Mouse (Mus musculus): ENCODE results near the gene Fzd9. TPM values are rescaled to one million over a fixed set of nuclear protein-coding genes. Genes with fewer than 3 reads are reported as not detected.
A peak's percentile ranks its signal among the peaks of the same experiment; 100 is the strongest.

Gene Fzd9
- total and polyA plus RNA-seq, 2 experiments from 2014 or later, result 14.9 to 38.7 TPM

GRCm38 (mm10) chr5:135285211-135285610 lies 34.2 kb upstream of the Fzd9 start:
- H3K27me3 ChIP-seq (ENCODE audit: insufficient read depth, low read length), result no peaks in the 10 kb centered on the region; the same call in 1 of the 2 replicates
- H3K9ac ChIP-seq (replicated peaks; ENCODE audit: low read length, poor library complexity, severe bottlenecking), result no peak overlapping the region
- WGBS, result 40% methylated on average over 3 of the region's 3 CpGs
- no peak overlapping the region for H3K4me3 ChIP-seq (ENCODE audit: low read depth, low read length)
- no peaks in the 10 kb centered on the region for H3K9me3 ChIP-seq (ENCODE audit: low read length)
- DNase-seq (ENCODE audit: low spot score), result no peak
- no peak for ATAC-seq (ENCODE audit: low FRiP score)
- no peaks in the 10 kb centered on the region for H3K4me1 ChIP-seq (ENCODE audit: insufficient read depth, low read length)
- H3K36me3 ChIP-seq (ENCODE audit: insufficient read depth, low read length), result no peaks in the 10 kb centered on the region
- H3K4me2 ChIP-seq (ENCODE audit: low read depth, low read length, poor library complexity, severe bottlenecking), result no peak overlapping the region
- H3K27ac ChIP-seq (ENCODE audit: low read depth, low read length), result no peak overlapping the region
- no peak for TF ChIP-seq CTCF (IDR thresholded peaks at IDR 0.05)

DNA sequence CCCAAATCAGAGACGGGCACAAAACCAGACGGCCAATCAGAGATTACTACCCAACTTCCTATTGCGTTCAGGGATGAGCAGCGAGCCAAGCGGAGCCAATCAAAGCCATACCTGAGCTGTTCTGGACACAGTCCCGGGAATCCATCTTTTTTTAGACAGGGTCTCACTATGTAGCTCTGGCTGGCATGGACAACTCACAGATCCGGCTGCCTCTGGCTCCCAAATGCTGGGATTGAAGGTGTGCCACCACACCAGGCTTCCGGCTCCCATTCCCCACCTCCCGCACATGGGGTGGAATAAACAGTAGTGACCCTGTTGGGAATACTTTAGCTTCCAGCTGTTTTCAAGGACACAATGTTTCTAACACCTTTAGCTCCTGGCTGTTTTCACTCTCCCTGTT lies 29.2 kb upstream of the Fzd9 start:
- Histone ChIP-seq H3K9me3 (ENCODE audit: low read length) (no peaks in the 10 kb centered on the region), H3K36me3 (ENCODE audit: insufficient read depth, low read length) (no peaks in the 10 kb centered on the region), H3K27ac (ENCODE audit: low read depth, low read length) (no peak overlapping the region), H3K4me1 (ENCODE audit: insufficient read depth, low read length) (no peaks in the 10 kb centered on the region), H3K9ac (replicated peaks; ENCODE audit: low read length, poor library complexity, severe bottlenecking) (no peak overlapping the region), H3K4me2 (ENCODE audit: low read depth, low read length, poor library complexity, severe bottlenecking) (no peak overlapping the region), H3K27me3 (ENCODE audit: insufficient read depth, low read length) (no peaks in the 10 kb centered on the region), H3K4me3 (ENCODE audit: low read depth, low read length) (no peak overlapping the region)
- ATAC-seq (ENCODE audit: low FRiP score) (no peak), DNase-seq (ENCODE audit: low spot score) (no peak)
- no peak for TF ChIP-seq CTCF (IDR thresholded peaks at IDR 0.05)
- WGBS, result 80% methylated on average over 9 of the region's 9 CpGs

GRCm38 (mm10) chr5:135276597-135276996 lies 25.6 kb upstream of the Fzd9 start:
- no peak for TF ChIP-seq CTCF (IDR thresholded peaks at IDR 0.05)
- Histone ChIP-seq H3K4me2 (ENCODE audit: low read depth, low read length, poor library complexity, severe bottlenecking) (peak overlapping the region; percentile 9; the same call in 1 of the 2 replicates), H3K36me3 (ENCODE audit: insufficient read depth, low read length) (no peaks in the 10 kb centered on the region), H3K27ac (ENCODE audit: low read depth, low read length) (no peak overlapping the region), H3K27me3 (ENCODE audit: insufficient read depth, low read length) (no peaks in the 10 kb centered on the region), H3K9ac (replicated peaks; ENCODE audit: low read length, poor library complexity, severe bottlenecking) (no peak overlapping the region), H3K4me1 (ENCODE audit: insufficient read depth, low read length) (no peaks in the 10 kb centered on the region), H3K4me3 (ENCODE audit: low read depth, low read length) (peak overlapping the region; percentile 5), H3K9me3 (ENCODE audit: low read length) (no peaks in the 10 kb centered on the region)
- DNase-seq (ENCODE audit: low spot score) (no peak), ATAC-seq (ENCODE audit: low FRiP score) (no peak)
- WGBS, result 9% methylated on average over 36 of the region's 36 CpGs

GRCm38 (mm10) chr5:135274663-135275396 lies 23.8 kb upstream of the Fzd9 start:
- H3K9ac ChIP-seq (replicated peaks; ENCODE audit: low read length, poor library complexity, severe bottlenecking), result no peak overlapping the region
- DNase-seq (ENCODE audit: low spot score) (peak; percentile 45), ATAC-seq (ENCODE audit: low FRiP score) (0 out of 2 replicates have a peak, but pooled peaks have one; percentile 41)
- WGBS, result 11% methylated on average over 15 of the region's 15 CpGs
- no peaks in the 10 kb centered on the region for H3K4me1 ChIP-seq (ENCODE audit: insufficient read depth, low read length)
- no peak overlapping the region for H3K4me2 ChIP-seq (ENCODE audit: low read depth, low read length, poor library complexity, severe bottlenecking)
- no peak for TF ChIP-seq CTCF (IDR thresholded peaks at IDR 0.05)
- H3K27ac ChIP-seq (ENCODE audit: low read depth, low read length), result peak overlapping the region; percentile 57
- H3K27me3 ChIP-seq (ENCODE audit: insufficient read depth, low read length), result no peaks in the 10 kb centered on the region
- no peaks in the 10 kb centered on the region for H3K9me3 ChIP-seq (ENCODE audit: low read length)
- H3K36me3 ChIP-seq (ENCODE audit: insufficient read depth, low read length), result no peaks in the 10 kb centered on the region
- no peak overlapping the region for H3K4me3 ChIP-seq (ENCODE audit: low read depth, low read length)

- peak; percentile 91 for DNase-seq (ENCODE audit: low spot score)
- no peak for TF ChIP-seq CTCF (IDR thresholded peaks at IDR 0.05)
- no peak overlapping the region for H3K9ac ChIP-seq (replicated peaks; ENCODE audit: low read length, poor library complexity, severe bottlenecking)
- no peak overlapping the region for H3K4me3 ChIP-seq (ENCODE audit: low read depth, low read length)
- WGBS, result 32% methylated on average over 12 of the region's 12 CpGs
- H3K9me3 ChIP-seq (ENCODE audit: low read length), result no peaks in the 10 kb centered on the region
- no peaks in the 10 kb centered on the region for H3K36me3 ChIP-seq (ENCODE audit: insufficient read depth, low read length)
- H3K27ac ChIP-seq (ENCODE audit: low read depth, low read length), result no peak overlapping the region
- H3K4me1 ChIP-seq (ENCODE audit: insufficient read depth, low read length), result no peaks in the 10 kb centered on the region
- no peaks in the 10 kb centered on the region for H3K27me3 ChIP-seq (ENCODE audit: insufficient read depth, low read length)
- H3K4me2 ChIP-seq (ENCODE audit: low read depth, low read length, poor library complexity, severe bottlenecking), result no peak overlapping the region
- peak; percentile 68; the same call in 1 of the 2 replicates for ATAC-seq (ENCODE audit: low FRiP score)
These were observed 20.6 kb upstream of the Fzd9 start for GRCm38 (mm10) chr5:135271563-135272165.

DNA sequence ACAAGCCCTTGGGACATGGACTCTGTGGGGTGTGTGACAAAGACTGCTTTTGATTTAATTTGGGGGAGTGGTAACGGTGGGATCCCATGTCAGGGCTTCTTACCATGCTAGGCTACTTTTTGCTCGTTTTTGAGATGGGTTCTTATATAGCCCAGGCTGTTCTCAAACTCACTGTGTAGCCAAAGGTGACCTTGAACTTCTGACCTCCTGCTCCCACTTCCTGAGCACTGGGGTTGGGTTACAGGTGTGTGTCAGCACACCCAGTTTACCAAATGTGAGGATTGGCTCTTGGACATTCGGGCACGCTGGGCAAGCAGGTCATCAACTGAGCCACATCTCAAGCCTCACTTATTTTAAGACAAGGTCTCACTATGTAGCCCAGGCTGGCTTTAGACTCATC lies 19.3 kb upstream of the Fzd9 start:
- Histone ChIP-seq H3K9ac (replicated peaks; ENCODE audit: low read length, poor library complexity, severe bottlenecking) (no peak overlapping the region), H3K36me3 (ENCODE audit: insufficient read depth, low read length) (no peaks in the 10 kb centered on the region), H3K4me3 (ENCODE audit: low read depth, low read length) (no peak overlapping the region), H3K27ac (ENCODE audit: low read depth, low read length) (no peak overlapping the region), H3K4me2 (ENCODE audit: low read depth, low read length, poor library complexity, severe bottlenecking) (no peak overlapping the region), H3K27me3 (ENCODE audit: insufficient read depth, low read length) (no peaks in the 10 kb centered on the region), H3K9me3 (ENCODE audit: low read length) (no peaks in the 10 kb centered on the region), H3K4me1 (ENCODE audit: insufficient read depth, low read length) (no peaks in the 10 kb centered on the region)
- TF ChIP-seq CTCF (IDR thresholded peaks at IDR 0.05), result no peak
- ATAC-seq (ENCODE audit: low FRiP score) (no peak), DNase-seq (ENCODE audit: low spot score) (no peak)
- 87% methylated on average over 4 of the region's 4 CpGs for WGBS

Measured in midbrain, postnatal 0 days (tissue).